Mouse (Mus musculus) liver, adult 2 months (tissue): ENCODE data around the gene Dhx30.

ENCODE experiments used
- CTCF ChIP-seq: fragments of 200-500 bp; IDR thresholded peaks from 2 replicates; pipeline ENCODE4 v1.5.1; 2011; ENCODE audit warnings: low read depth, low read length, control low read depth
- POLR2A ChIP-seq: fragments of 200-500 bp; IDR thresholded peaks from 2 replicates; pipeline ENCODE4 v1.6.1; 2011; ENCODE audit warnings: low read length, control low read depth; ENCODE audit not compliant: insufficient read depth; ENCODE audit errors: extremely low read depth

DNA sequence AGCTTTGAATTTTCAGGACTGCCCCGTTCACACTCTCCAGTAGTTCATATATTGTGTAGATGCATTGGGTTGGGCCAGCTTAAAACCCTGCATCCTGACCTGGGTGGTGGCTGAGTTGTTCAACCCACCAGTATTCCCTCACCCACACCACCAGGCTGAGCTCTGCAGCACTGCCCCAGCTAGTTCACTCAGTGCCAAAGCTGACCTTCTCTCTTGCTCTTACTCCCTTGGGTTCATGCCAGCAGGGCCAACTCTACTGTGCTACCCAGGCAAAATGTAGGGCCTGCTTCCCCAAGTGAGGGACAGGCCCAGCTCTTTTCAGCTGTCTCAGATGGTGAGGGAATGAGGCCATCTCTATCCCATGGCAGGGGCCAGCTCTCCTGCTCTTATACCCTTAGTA, 41.4 kb upstream of the Dhx30 start:
- no peak for TF ChIP-seq CTCF
- no peak for TF ChIP-seq POLR2A
